Mouse (Mus musculus): Measurements from ENCODE around the gene Mad1l1. TPM values are rescaled to one million over a fixed set of nuclear protein-coding genes. Genes with fewer than 3 reads are reported as not detected.
A peak's percentile ranks its signal among the peaks of the same experiment; 100 is the strongest.

The Mad1l1 gene
- polyA plus RNA-seq, 1 experiment from 2014 or later, result 20.5 TPM

- no peaks in the 10 kb centered on the region for H3K36me3 ChIP-seq (ENCODE audit: control insufficient read depth, insufficient read depth, low read length)
- H3K27ac ChIP-seq (replicated peaks in 1 of 2; ENCODE audit: control insufficient read depth in 1 of 2, insufficient read depth in 1 of 2, low read depth in 2 of 2, low read length in 2 of 2), result no peak overlapping the region
- H3K9me3 ChIP-seq (ENCODE audit: control insufficient read depth, low read length), result no peaks in the 10 kb centered on the region
- H3K27me3 ChIP-seq (ENCODE audit: control insufficient read depth, insufficient read depth, low read length), result no peaks in the 10 kb centered on the region
- H3K4me3 ChIP-seq (ENCODE audit: control insufficient read depth in 1 of 2, insufficient read depth in 1 of 2, low read depth in 1 of 2, low read length in 2 of 2), result no peak overlapping the region
- whole genome bisulfite sequencing, result 85% methylated on average over 2 of the region's 2 CpGs
- no peak overlapping the region for H3K4me2 ChIP-seq (ENCODE audit: low read length)
- no peak for ATAC-seq (ENCODE audit: insufficient number of reproducible peaks, insufficient read depth, low FRiP score, low read depth)
- H3K9ac ChIP-seq (ENCODE audit: low read length), result no peak overlapping the region
- H3K4me1 ChIP-seq (ENCODE audit: control insufficient read depth in 2 of 2, insufficient read depth in 2 of 2, low read length in 2 of 2), result no peaks in the 10 kb centered on the region; a peak in 1 of 4 replicates
These were observed 96.2 kb downstream of the Mad1l1 start for GRCm38 (mm10) chr5:140225103-140225502.

DNA sequence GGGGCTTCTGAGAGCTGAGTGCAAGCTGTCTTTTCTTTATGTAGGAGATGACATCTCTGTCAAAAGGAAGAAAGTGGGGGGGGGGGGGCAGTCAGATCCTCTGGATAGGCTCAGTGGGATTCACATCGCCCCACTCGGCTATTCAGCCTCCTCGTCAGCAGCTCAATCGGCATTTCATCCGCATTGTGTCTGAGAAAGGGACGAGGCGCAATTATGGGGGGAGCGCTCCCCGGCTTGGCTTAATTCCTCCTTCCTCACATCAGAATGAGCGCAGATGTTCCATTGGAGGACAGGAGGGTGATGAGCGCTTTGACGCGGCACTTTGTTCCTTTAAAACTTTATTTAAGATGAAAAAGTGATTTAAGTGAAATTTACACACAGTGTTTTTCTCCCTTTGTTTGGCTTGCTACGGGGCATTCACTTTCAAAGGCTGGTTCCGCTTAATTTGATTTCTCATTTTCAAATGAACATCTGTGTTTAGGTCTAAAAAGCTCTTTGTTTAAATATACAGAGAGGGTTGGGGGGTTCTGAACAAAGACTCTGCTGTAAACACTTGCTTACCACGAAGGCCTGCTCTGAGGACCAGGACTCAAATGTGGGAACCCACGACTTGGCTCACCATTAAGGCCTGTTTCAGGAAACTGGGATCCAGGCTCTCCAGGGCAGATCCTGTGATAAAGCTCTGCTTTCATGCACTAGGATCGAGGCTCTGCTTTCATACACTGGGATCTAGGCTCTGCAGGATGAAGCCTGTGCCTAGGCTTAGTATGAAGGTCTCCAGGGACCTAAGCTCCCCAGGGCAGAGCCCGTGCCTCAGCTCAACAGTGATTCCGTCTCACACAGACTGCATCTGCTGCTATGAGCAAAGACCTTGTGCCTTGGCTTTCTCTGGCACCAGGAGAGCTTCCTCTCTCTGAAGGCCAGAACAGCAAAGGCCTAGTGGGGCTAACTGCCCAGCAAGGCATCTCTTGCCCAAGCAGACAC lies 98.0 kb downstream of the Mad1l1 start:
- H3K9me3 ChIP-seq (ENCODE audit: control insufficient read depth, low read length), result no peaks in the 10 kb centered on the region
- 89% methylated on average over 20 of the region's 20 CpGs for WGBS
- H3K4me1 ChIP-seq (ENCODE audit: control insufficient read depth in 2 of 2, insufficient read depth in 2 of 2, low read length in 2 of 2), result no peaks in the 10 kb centered on the region; a peak in 1 of 4 replicates
- H3K27me3 ChIP-seq (ENCODE audit: control insufficient read depth, insufficient read depth, low read length), result peaks cover 8% of the 10 kb centered on the region; the same call in 1 of the 2 replicates
- no peak for ATAC-seq (ENCODE audit: insufficient number of reproducible peaks, insufficient read depth, low FRiP score, low read depth)
- H3K9ac ChIP-seq (ENCODE audit: low read length), result no peak overlapping the region
- H3K4me2 ChIP-seq (ENCODE audit: low read length), result no peak overlapping the region
- H3K4me3 ChIP-seq (ENCODE audit: control insufficient read depth in 1 of 2, insufficient read depth in 1 of 2, low read depth in 1 of 2, low read length in 2 of 2), result no peak overlapping the region
- no peak overlapping the region for H3K27ac ChIP-seq (replicated peaks in 1 of 2; ENCODE audit: control insufficient read depth in 1 of 2, insufficient read depth in 1 of 2, low read depth in 2 of 2, low read length in 2 of 2)
- no peaks in the 10 kb centered on the region for H3K36me3 ChIP-seq (ENCODE audit: control insufficient read depth, insufficient read depth, low read length)

DNA sequence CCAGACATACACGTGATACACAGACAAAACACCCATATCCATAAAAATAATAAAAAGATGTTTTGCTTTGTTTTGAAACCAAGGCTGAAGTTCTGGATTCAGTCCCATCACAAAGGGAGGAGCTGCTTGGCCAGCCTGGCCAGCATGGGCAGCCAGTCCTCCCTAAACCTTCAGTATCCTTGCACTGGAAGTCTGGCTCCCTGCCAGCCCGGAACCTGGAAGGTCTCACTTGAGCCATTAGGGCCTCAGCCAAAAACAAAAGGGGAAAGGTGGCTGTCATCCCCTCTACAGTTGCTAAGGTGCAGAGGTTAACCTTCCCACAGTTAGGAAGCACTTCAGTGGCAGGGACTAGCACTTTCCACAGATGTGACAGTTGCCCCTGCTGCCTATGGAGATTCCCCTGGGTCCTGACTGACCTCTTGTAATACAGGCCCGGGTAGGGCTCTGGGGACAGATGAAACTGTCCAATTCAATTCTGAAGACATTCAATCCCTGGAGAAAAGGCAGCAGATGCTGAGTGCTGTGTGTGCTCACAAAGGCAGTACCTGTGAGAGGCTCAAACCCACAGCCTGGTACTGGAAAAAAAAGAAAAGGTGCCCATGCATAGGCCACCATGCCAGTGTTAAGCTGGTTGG lies 100.2 kb downstream of the Mad1l1 start:
- H3K9me3 ChIP-seq (ENCODE audit: control insufficient read depth, low read length), result no peaks in the 10 kb centered on the region
- H3K4me2 ChIP-seq (ENCODE audit: low read length), result no peak overlapping the region
- H3K9ac ChIP-seq (ENCODE audit: low read length), result no peak overlapping the region
- 67% methylated on average over 3 of the region's 3 CpGs for WGBS
- H3K4me3 ChIP-seq (ENCODE audit: control insufficient read depth in 1 of 2, insufficient read depth in 1 of 2, low read depth in 1 of 2, low read length in 2 of 2), result no peak overlapping the region
- peaks cover 8% of the 10 kb centered on the region; the same call in 1 of the 2 replicates for H3K27me3 ChIP-seq (ENCODE audit: control insufficient read depth, insufficient read depth, low read length)
- no peak overlapping the region for H3K27ac ChIP-seq (replicated peaks in 1 of 2; ENCODE audit: control insufficient read depth in 1 of 2, insufficient read depth in 1 of 2, low read depth in 2 of 2, low read length in 2 of 2)
- no peaks in the 10 kb centered on the region for H3K36me3 ChIP-seq (ENCODE audit: control insufficient read depth, insufficient read depth, low read length)
- no peak for ATAC-seq (ENCODE audit: insufficient number of reproducible peaks, insufficient read depth, low FRiP score, low read depth)
- H3K4me1 ChIP-seq (ENCODE audit: control insufficient read depth in 2 of 2, insufficient read depth in 2 of 2, low read length in 2 of 2), result peaks cover 8 to 14% of the 10 kb centered on the region in 2 experiments

GRCm38 (mm10) chr5:140219252-140219651 lies 102.1 kb downstream of the Mad1l1 start:
- Histone ChIP-seq H3K36me3 (ENCODE audit: control insufficient read depth, insufficient read depth, low read length) (no peaks in the 10 kb centered on the region), H3K4me3 (ENCODE audit: control insufficient read depth in 1 of 2, insufficient read depth in 1 of 2, low read depth in 1 of 2, low read length in 2 of 2) (no peak overlapping the region), H3K27me3 (ENCODE audit: control insufficient read depth, insufficient read depth, low read length) (peaks cover 8% of the 10 kb centered on the region; the same call in 1 of the 2 replicates), H3K4me1 (ENCODE audit: control insufficient read depth in 2 of 2, insufficient read depth in 2 of 2, low read length in 2 of 2) (peaks cover 8 to 14% of the 10 kb centered on the region in 2 experiments), H3K9ac (ENCODE audit: low read length) (no peak overlapping the region), H3K27ac (replicated peaks in 1 of 2; ENCODE audit: control insufficient read depth in 1 of 2, insufficient read depth in 1 of 2, low read depth in 2 of 2, low read length in 2 of 2) (no peak overlapping the region), H3K4me2 (ENCODE audit: low read length) (no peak overlapping the region), H3K9me3 (ENCODE audit: control insufficient read depth, low read length) (no peaks in the 10 kb centered on the region)
- no peak for ATAC-seq (ENCODE audit: insufficient number of reproducible peaks, insufficient read depth, low FRiP score, low read depth)
- 53% methylated on average over 1 of the region's 1 CpGs for WGBS

GRCm38 (mm10) chr5:140217900-140218299 lies 103.5 kb downstream of the Mad1l1 start:
- H3K4me2 ChIP-seq (ENCODE audit: low read length), result no peak overlapping the region
- 31% methylated on average over 2 of the region's 2 CpGs for WGBS
- peak overlapping the region in 1 of 2 experiments; percentile 44; a peak in 1 of 4 replicates for H3K27ac ChIP-seq (replicated peaks in 1 of 2; ENCODE audit: control insufficient read depth in 1 of 2, insufficient read depth in 1 of 2, low read depth in 2 of 2, low read length in 2 of 2)
- no peak overlapping the region for H3K4me3 ChIP-seq (ENCODE audit: control insufficient read depth in 1 of 2, insufficient read depth in 1 of 2, low read depth in 1 of 2, low read length in 2 of 2)
- no peaks in the 10 kb centered on the region for H3K36me3 ChIP-seq (ENCODE audit: control insufficient read depth, insufficient read depth, low read length)
- peaks cover 8 to 14% of the 10 kb centered on the region in 2 experiments for H3K4me1 ChIP-seq (ENCODE audit: control insufficient read depth in 2 of 2, insufficient read depth in 2 of 2, low read length in 2 of 2)
- H3K9me3 ChIP-seq (ENCODE audit: control insufficient read depth, low read length), result no peaks in the 10 kb centered on the region
- H3K27me3 ChIP-seq (ENCODE audit: control insufficient read depth, insufficient read depth, low read length), result peaks cover 8% of the 10 kb centered on the region; the same call in 1 of the 2 replicates
- no peak overlapping the region for H3K9ac ChIP-seq (ENCODE audit: low read length)
- ATAC-seq (ENCODE audit: insufficient number of reproducible peaks, insufficient read depth, low FRiP score, low read depth), result no peak

GRCm38 (mm10) chr5:140217083-140217482 lies 104.3 kb downstream of the Mad1l1 start:
- H3K4me3 ChIP-seq (ENCODE audit: control insufficient read depth in 1 of 2, insufficient read depth in 1 of 2, low read depth in 1 of 2, low read length in 2 of 2), result no peak overlapping the region
- peaks cover 8 to 14% of the 10 kb centered on the region in 2 experiments for H3K4me1 ChIP-seq (ENCODE audit: control insufficient read depth in 2 of 2, insufficient read depth in 2 of 2, low read length in 2 of 2)
- H3K4me2 ChIP-seq (ENCODE audit: low read length), result no peak overlapping the region
- ATAC-seq (ENCODE audit: insufficient number of reproducible peaks, insufficient read depth, low FRiP score, low read depth), result peak; percentile 61; the same call in 1 of the 2 replicates
- H3K27ac ChIP-seq (replicated peaks in 1 of 2; ENCODE audit: control insufficient read depth in 1 of 2, insufficient read depth in 1 of 2, low read depth in 2 of 2, low read length in 2 of 2), result peak overlapping the region in 1 of 2 experiments; percentile 44; a peak in 1 of 4 replicates
- 21% methylated on average over 2 of the region's 3 CpGs for WGBS
- H3K27me3 ChIP-seq (ENCODE audit: control insufficient read depth, insufficient read depth, low read length), result peaks cover 8% of the 10 kb centered on the region; the same call in 1 of the 2 replicates
- H3K9ac ChIP-seq (ENCODE audit: low read length), result no peak overlapping the region
- no peaks in the 10 kb centered on the region for H3K9me3 ChIP-seq (ENCODE audit: control insufficient read depth, low read length)
- H3K36me3 ChIP-seq (ENCODE audit: control insufficient read depth, insufficient read depth, low read length), result no peaks in the 10 kb centered on the region

DNA sequence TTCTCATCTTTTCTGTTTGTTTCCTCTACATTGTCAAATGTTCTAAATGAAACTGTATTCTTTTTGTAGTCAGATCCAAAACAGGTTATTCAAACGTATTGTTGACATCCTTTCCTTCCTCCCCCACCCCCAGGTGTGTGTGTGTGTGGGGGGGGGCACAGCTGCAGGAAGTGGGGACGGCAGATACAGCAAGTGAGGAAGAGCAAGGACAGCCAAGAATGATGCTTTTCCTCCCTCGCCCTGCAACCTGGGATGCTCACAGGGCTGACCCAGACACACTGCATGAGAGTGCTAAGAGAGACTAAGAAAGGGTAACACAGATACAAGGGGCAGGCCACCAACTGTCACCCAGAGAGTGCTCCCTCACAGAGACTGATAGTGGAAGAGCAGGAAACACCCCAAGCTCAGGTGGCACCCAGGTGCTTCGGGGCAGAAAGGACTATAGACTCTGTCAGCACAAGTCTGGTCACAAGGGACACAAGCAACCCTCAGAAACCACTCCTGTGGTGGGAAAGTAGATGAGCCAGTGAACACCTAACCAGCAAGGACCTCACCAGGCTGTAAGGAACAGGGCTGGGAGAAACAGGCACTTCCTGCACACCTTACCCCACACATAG lies 105.8 kb downstream of the Mad1l1 start:
- Histone ChIP-seq H3K4me3 (ENCODE audit: control insufficient read depth in 1 of 2, insufficient read depth in 1 of 2, low read depth in 1 of 2, low read length in 2 of 2) (no peak overlapping the region), H3K27ac (replicated peaks in 1 of 2; ENCODE audit: control insufficient read depth in 1 of 2, insufficient read depth in 1 of 2, low read depth in 2 of 2, low read length in 2 of 2) (no peak overlapping the region), H3K4me1 (ENCODE audit: control insufficient read depth in 2 of 2, insufficient read depth in 2 of 2, low read length in 2 of 2) (peaks cover 8 to 14% of the 10 kb centered on the region in 2 experiments)

More for the DNA sequence above, 105.8 kb downstream of the Mad1l1 start:
- ATAC-seq (ENCODE audit: insufficient number of reproducible peaks, insufficient read depth, low FRiP score, low read depth), result no peak
- Histone ChIP-seq H3K9ac (ENCODE audit: low read length) (no peak overlapping the region), H3K27me3 (ENCODE audit: control insufficient read depth, insufficient read depth, low read length) (peaks cover 8% of the 10 kb centered on the region; the same call in 1 of the 2 replicates), H3K4me2 (ENCODE audit: low read length) (no peak overlapping the region), H3K9me3 (ENCODE audit: control insufficient read depth, low read length) (no peaks in the 10 kb centered on the region), H3K36me3 (ENCODE audit: control insufficient read depth, insufficient read depth, low read length) (no peaks in the 10 kb centered on the region)
- WGBS, result 78% methylated on average over 4 of the region's 4 CpGs
